Mouse (Mus musculus) megakaryocyte progenitor cell, adult 5-6 weeks (primary cell): Measurements from ENCODE around the gene Smurf1. TPM values are rescaled to one million over a fixed set of nuclear protein-coding genes. Genes with fewer than 3 reads are reported as not detected.

Source experiments
- ATAC-seq: replicated peaks from 2 replicates; pipeline ENCODE4 v1.8.0; 2016; ENCODE audit warnings: mild to moderate bottlenecking, moderate TSS enrichment, inconsistent platforms; ENCODE audit not compliant: poor library complexity
- total RNA-seq, 2 experiments: library from RNA; stranded (forward) in 1 of 2; stranded (reverse) in 1 of 2; fragments of 157-497, 149-512 nt in 1 of 2; fragments of 200-1000 nt in 1 of 2; gene quantifications; 2 replicates each; pipeline versions ENCODE4 v1.2.3 to v1.2.4; 2015 to 2017

Smurf1 gene
- total RNA-seq (2015), result 2.7 and 3.5 TPM in 2 replicates
- 2.8 and 4.1 TPM in 2 replicates for total RNA-seq (2017)

DNA sequence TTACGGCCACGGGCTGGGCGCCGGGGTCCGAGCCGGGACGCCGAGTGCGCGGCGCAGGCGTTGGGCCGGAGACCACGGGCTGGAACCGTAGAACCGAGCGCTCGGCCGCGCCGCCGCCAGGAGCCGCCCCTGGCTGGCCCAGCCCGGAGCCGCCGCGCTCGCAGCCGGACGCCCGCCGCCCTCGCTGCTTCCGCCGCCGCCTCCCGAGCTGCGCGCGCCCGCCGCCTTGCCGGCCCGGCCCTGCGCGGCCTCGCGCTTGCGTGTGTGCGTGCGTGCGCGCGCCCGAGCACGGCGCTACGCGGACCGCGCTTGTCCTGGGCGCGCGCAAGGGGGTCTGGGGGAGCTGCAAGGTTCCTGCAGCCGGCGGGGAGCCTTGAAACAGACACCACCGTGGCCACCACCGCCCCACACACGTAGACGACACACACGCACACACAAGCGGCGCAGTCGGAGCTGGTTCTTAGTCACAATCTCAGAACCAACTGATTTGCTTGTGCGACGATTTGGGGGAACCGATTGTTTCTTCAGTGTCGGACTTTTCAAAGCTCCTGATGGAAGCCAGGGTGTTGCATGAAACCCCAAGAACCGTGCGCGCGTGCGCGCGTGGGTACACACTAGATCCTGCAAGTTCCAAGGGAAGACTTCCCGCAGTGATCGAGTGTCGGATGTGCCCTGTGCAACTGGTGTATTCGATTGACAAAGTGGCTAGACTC, at the start of gene Smurf1:
Gene Smurf1, minus strand, starts transcription at position 209 of the 713 bp plus-strand sequence.
- peak; percentile 45 for ATAC-seq

DNA sequence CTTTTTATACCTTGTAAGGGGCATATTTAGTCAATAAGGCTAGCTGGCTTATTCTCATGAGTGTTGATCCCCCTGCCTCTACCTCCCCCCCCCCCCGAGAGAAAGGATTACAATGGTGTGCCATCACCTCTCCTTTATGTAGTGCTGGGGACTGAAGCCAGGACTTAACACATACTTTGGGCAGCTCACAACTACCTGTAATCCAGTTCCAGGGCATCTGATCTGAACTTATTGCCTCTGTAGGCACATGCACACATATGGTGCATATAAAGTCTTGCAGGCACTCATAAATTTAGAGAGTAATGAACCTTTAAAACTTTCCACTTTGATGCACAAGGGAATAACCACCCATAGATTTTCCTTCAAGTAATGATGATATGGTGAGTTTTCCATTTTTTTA, 48.6 kb upstream of the Smurf1 start:
- ATAC-seq, result no peak

DNA sequence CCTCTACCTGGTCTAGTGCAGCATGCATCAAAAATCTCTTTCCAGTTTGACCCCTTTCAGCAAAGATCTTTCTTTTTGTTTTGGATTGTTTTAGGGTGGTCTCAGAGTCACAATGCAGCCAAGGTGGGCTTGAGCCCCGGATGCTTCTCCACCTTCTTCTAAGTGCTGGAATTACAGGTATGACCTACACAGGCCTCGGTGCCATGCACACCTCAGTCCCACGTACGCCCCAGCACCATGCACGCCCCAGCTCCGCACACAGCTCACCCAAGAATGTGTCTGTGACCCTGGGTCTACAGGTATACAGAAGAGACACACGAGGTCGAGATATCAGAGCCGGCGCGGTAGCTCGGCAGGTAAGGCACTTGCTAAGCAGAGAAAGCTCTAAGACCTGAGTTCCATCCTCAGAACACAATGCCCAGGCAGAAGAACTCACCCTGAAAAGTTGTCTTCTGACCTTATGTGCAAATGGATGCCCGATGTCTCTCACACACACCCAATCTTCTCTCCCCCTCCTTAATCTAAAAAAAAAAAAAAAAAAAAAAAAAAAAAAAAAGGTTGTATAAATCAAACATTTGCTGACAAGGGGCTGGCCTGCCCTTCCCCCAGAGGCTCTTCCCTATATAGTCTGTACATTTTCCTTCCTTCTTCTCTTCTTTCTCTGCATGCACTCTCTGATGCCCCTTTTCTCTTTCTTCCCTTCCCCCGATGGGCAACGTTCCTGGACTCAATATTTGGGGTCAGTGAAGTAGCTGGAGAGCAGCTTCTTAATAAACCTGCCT, 43.4 kb upstream of the Smurf1 start:
- ATAC-seq, result no peak

DNA sequence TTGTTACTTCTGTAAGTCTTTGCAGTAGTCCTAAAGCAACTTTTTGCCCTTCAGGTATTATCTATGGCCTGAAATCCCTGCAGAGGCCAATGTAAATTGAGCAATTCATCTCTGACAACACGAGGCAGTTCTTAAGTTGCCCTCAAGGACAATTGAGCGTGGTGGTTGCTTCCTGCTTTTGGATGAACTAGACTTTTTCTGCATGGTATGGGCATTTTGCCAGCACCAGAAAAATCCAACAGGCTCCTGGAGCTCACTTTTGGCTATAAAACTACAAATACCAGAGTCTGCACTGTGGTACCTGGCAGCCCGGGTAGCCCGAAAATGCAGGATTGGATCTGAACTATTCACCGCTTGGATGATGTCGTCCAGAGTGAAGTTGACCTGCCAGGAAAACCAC, 39.9 kb upstream of the Smurf1 start:
- ATAC-seq, result no peak

DNA sequence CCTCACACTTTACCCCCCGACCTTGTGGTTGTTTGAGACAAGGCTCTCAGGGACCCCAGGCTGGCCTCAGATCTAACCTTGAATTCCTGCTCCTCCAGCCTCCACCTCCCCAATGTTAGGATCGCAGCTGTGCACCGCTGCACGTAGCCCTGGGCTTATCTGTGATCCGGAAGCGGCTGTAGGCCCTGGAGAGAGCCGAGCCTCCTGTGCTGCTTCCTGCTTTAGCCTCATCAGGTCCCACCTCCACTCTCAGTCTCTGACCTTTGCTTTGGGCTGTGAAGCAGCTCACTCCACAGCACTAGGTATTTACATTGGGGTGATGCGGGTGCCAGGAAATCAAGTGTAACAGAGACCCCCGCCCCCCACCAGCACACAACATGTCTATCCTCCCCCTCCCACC, 38.8 kb upstream of the Smurf1 start:
- no peak for ATAC-seq

DNA sequence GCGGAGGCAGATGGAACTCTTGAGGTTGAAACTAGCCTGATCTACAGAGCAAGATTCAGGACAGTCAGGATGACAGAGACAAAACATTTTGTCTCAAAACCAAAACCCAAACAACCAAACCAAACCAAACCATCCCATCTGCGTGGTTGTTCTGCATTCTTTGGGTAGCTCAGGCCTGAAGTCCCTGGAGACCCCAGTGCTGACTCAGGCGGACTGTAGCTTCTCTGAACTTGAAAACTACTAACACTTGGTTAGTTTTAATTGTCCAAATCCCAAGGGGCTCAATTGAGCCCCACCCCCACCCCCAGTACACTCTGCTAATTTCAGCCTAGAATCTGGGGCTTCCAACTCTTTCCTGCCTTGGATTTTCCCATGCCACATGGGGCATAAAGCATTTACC, 37.7 kb upstream of the Smurf1 start:
- no peak for ATAC-seq

DNA sequence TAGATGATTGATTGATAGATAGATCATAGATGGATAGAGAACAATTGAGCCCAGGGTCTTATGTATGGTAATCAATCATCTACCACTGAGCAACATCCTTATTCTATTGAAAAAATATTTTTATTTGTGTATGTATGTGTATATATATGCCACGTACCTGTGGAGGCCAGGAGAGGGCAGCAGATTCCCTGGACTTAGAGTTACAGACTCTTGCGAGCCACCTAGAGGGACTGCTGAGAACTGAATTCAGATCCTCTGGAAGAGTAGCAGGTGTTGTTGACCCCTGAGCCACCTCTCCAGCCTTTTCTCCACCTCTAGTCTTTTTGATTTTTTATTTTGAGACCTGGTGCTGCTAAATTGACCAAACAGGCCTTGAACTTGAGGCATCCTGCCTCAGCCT, 32.8 kb upstream of the Smurf1 start:
- peak; percentile 98 for ATAC-seq

DNA sequence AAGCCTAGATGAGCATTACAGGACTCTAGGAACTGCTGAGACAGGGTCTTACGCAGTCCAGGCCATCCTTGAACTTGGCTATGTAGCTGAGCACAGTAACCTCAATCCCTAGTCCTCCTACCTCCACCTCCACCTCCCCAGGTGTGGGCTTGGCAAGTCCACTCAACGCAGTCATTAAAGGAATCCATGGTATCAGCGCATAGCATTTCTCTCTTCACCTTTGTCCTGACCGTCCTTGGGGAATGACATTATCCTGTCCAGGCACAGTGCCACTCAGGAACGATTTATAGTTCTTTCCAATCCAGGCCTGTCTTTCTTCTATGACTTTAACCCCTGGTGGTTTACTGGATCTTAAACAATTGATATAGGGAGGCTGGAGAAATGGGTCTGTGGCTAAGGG, 24.8 kb upstream of the Smurf1 start:
- no peak for ATAC-seq

DNA sequence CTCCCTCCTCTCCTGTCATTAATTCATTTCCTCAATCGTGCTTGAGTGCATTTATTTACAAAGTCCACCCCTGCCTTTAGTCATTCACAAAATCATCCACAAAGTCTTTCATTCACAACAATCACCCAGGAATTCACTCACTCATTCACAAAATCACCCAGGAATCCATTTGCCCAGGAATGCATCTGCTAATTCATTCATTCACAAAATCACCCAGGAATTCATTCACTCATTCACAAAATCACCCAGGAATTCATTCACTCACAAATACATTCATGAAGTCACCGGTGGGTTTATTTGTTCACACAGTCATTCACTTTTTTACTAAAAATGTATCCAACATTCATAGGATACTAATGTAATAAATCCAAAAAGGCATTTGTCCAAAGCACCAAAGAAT, 24.4 kb upstream of the Smurf1 start:
- ATAC-seq, result no peak

DNA sequence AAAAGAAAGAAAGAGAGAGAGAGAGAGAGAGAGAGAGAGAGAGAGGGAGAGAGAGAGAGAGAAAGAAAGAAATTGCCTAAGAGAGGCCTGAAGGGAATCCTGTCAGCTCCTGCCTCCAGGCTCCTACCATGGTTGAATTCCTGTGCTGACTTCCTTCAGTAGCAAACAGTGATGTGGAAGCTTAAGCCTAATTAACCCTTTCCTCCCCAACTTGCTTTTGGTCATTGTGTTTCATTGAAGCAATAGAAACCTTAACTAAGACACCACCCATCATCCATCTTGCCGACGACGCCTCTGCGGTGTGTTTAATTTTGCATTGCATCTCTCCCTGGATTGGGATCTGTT, 23.4 kb upstream of the Smurf1 start:
- no peak for ATAC-seq

DNA sequence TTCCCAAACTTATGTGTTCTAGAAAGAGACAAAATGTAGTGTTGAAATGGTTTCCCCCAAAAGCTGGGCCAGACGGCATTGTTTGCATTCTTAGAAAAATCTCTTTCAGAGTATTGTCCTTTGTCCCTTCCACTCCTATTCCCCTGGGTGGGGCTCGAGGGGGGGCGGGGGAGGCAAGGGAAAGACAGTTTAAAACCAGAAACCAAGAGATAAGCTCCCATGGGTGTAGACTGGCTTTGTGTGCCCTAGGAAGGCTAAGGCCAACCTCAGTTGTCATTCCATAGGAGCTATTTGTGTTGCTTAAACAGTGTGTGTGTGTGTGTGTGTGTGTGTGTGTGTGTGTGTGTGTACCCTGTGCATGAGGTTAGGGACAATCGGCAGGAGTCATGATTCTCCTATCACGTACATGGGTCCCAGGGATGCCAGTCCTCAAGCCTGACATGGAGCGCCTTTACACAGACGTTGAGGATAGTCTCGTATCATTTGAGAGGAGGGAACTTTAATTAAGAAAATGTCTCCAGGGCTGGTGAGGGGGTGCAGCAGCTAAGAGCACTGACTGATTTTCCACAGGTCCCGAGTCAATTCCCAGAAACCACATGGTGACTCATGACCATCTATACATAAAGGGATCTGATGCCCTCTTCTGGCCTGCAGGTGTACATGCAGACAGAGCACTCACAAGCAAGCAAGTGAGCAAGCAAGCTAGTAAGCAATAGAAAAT, 22.9 kb upstream of the Smurf1 start:
- peak; percentile 74 for ATAC-seq

DNA sequence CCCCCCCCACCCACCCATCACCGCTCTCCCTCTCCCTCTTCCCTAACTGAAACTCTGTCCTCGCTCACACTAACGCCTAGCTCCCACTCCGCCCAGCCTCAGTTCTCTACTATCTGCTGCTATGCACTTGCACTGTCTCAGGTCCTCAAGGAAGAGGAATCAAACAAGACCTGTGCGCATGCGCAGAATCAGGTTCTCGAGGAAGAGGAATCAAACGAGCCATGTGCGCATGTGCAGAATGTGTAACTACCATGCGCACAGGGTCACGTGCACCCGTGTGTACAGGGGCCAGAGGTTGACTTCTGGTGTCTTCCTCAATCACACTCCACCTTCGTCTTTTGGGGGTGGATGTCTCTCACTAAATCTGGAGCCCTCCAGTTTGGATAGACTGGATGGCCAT, 21.9 kb upstream of the Smurf1 start:
- ATAC-seq, result no peak

DNA sequence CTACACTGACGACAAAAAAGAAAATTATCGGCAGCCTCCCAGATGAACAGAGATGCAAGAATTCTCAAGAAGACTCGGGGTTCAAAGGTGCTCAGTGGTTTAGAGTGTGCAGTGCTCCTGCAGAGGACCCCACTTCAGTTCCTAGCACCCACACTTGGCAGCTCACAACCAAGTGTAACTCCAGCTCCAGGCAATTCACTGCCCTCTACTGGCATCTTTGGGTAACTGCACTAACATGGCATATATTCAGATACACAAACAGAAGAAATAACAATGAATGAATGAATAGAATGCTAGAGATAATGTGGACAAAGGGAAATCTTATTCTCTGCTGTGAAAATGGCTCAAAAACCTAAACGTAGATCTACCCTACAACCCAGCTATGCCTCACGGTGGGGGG, 19.2 kb upstream of the Smurf1 start:
- ATAC-seq, result no peak

DNA sequence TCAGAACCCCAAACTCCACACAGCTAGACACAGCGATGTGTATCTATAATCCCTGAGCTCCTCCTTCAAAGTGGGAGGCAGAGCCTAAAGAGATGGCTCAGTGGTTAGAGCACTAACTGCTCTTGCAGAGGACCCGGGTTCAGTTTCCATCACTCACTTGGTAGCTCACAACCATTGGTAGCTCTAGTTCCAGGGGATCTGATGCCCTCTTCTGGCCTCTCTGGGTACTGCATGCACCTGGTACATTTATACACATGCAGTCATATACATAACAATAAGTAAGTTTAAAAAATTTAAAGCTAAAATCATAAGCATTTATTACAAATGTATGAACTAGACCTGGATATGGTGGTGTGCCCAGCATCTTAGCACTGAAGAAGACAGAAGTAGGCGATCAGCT, 17.6 kb upstream of the Smurf1 start:
- no peak for ATAC-seq

DNA sequence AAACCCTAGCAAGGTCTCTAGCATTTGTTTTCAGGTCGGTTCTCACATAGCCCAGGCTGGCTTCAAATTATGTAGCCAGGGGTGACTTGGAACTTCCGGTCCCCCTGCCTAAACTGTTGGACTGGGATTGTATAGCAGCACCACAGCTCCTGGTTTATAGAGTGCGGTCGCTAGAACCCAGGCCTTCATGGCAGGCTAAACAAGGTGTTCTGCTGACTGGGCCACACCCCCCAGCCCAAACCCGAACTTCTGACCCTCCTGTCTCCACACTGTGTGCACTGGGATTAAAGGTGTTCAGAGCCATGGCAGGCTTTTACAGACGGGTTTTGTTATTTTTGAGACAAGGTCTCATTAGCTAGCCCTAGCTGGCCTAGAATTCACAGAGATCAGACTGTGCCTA, 13.5 kb upstream of the Smurf1 start:
- ATAC-seq, result no peak

DNA sequence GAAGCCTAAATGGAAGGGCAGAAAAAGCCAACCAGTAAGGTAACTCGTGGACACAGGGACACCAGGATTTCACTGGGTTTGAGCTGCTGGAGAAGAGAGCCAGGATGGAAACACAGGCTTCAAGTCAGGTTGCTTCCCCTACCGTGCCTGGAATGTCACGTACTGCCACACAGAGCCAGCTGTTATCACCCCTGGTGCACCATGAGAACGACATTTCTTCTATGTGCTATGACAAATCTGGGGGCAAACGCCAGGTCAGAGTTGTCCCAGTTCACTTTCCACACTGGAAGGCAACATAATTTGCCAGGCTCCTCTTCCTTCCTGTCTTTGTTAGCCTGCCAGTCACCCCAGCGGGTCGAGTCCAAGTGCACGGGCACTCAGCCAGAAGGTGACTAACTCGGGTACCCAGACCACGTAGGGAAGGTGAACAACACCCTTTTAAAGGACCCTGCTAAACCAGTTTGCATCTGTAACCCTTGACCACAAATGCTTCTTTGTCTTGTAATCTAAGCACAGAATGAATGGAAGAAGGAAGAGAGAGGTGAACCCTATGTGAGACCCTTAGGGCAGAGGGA, 13.0 kb upstream of the Smurf1 start:
- no peak for ATAC-seq

DNA sequence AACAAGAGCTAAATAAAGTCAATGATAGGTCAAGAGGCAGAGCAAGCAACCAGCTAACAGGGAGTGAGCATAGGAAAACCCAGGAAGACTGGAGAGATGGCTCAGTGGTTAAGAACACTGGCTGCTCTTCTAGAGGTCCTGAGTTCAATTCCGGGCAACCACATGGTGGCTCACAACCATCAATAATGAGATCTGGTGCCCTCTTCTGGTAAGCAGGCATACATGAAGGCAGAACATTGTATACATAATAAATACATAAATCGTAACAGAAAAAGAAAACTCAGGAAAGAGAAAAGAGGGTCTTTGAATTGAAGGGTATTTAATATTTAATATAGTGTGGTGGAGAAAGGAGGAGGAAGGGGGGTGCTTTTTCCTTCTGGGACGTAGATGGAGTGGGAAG, 5.6 kb upstream of the Smurf1 start:
- ATAC-seq, result no peak

DNA sequence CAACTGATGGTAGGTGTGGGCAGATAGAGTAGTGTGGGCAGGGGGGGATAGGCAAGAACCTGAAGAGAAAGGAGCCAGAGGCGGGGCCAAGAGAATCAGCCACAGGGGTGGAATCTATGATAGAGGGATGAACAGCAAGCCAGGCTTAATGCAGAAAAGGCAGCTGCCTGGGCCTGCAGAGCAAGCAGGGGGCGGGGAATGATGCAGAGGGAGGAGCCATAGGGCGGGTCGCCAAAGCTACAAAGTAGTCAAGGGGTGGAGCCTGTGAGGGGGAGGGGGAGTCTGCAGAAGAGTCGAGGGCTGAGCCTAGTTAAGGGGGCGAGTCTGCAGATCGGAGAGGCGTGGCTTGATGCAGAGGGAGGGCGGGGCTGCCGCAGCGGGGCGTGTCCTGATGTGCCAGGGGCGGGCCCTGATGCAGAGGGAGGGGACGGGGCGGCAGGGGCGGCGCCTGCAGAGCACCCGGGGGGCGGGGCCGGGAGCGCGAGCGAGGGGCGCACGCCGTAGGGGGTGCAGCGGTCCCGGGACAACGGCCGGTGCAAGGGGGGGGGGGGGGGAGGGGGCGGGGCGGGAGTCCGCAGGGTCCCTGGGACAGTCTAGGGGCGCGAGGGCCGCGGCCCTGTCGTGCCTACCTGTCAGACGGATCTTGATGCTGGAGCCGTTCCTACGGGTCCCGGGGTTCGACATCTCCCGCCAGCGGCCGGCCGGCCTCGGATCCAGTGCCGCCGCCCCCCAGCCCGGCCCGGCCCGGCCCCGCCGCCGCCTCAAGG, 592 bp downstream of the Smurf1 start:
- ATAC-seq, result peak; percentile 78

DNA sequence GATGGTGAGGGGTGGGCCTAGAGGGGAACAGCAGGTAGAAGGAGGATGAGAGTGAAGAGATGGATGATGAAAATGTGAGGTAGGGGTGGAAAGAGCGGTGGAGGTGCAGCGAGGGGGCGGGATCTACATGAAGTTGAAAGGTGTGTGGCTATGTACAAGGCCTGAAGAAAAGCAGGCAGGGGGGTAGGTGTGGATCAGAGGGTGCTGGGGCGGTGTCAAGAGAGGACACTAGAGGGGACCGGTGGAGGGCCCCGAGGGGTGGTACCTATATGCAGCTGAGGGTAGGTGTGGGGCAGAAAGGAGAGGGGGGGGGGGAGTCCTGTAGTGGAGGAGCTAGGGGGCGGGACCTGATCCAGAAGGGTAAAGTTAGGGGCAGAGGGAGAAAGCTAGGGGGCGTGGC, 1.2 kb downstream of the Smurf1 start:
- ATAC-seq, result no peak

DNA sequence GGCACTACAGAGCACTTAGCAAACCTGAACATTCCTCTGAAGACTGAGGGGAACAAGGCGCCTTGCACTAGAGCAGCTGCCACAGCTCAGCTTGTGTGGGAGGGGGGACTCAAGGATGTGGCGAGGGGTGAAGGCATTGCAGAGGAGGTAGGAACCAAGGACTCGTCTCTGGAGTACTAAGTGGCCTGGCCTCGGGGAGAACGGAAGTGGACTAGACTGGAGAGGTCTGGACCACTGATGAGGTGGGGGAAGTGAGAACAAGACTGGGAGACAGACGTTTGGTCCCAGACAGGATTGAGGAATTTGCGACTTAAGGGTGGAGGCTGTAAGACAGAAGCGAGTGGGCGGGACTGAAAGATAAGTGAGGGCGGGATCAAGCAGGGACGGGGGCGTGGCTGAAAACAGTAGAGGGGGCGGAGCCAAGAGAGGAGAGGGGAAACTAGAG, 1.8 kb downstream of the Smurf1 start:
- peak; percentile 37 for ATAC-seq

DNA sequence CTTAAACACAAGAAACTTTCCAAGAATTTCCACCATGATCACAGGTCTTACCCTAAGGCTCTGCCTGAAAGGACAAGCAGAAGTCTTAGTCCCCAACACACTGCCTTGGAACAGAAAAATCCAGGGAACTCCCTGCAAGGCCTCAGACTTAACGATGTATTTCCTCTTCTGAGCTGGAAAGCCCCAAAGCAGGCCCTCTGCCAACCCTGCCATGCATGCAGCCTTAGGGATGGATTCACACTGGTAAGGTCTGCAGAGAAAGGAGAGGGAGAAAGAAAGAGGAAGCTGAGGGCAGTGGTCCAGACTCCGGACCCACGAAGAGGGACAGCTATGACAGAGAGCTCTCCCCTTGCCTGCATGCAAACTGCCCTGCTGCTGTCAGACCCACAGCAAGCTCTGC, 2.2 kb downstream of the Smurf1 start:
- no peak for ATAC-seq
